Mouse (Mus musculus): ENCODE data around the gene Rpl23. TPM values are rescaled to one million over a fixed set of nuclear protein-coding genes. Genes with fewer than 3 reads are reported as not detected.

The Rpl23 gene
- polyA plus RNA-seq, 2 experiments from 2014 or later = 884 to 1,093 TPM

DNA sequence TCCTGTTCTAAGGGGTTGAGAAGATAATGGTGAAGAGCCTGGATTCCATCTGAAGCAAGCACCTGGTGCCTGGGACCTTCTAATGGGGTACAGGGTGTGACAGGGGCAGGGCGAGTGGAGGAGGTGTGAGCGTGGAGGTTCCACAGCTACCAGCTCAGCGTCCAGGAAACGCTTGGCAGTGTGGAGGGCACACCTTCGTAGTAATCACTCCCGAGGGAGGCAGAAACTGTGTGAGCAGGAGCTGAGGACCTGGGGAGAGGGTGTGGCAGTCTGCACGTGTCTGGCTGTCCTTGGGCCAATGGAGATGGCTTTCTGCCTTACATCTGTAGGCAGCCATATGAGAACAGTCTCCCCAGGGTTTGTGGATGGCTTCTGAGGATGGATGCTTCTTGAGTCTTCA, 30.8 kb upstream of the Rpl23 start:
- ATAC-seq = no peak

DNA sequence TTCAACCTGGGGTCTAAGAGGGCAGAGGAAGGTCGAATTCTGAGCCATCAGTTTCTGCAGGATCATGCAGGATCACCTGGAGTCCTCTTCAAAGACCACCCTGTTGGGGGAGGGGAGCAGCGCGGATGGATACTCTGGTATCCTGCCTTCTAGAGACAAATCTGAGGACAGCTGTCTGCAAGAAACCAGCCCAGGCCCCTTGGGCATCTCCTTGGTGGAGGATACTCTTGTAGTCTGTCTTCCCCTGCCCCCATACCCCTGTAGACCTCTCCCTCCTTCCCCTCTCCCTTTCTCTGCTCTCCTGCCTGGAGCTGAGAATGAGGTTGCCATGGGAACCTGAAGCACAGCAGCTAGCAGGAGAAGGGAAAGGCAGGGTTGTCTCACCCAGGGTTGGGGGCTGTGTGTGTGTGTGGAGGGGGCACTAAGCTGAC, 30.3 kb upstream of the Rpl23 start:
- ATAC-seq = no peak

DNA sequence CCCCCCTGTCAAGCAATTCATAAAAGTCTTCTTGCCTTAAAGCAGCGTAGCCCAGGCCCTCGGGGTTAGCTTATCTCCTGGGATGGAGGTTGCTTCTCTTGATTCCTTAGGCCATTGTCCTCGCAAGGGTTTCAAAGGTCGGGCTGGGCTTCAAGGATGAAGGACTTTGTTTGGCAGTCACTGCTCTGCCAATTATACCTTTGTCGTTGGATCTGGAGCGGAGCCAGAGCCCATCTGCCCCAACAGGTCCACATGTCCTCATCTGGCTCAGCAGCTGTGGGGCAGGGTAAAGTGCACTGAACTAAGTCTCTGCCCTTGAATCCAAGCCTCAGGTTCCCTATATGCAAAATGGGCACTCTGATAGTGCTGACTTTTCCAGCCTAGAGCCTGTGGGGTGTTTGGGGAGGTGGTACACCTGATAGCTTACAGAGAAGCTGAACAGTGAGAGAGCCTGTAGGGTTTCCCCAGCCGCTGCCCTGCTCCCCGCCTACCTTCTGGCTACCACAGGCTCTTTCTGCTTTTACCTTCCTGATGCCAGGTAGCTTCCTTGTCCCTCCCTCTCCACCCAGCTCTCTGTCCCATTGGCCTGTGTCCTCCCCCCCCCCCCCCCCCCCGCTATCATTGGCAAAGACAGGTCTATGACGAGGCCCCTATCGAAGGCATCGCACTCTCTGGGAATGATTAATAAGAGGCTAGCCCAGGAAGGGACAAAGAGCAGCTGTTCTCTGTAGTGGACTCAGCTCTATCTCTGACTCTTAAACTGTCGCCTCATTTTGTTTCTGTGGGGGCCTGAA, 29.5 kb upstream of the Rpl23 start:
- no peak for ATAC-seq

DNA sequence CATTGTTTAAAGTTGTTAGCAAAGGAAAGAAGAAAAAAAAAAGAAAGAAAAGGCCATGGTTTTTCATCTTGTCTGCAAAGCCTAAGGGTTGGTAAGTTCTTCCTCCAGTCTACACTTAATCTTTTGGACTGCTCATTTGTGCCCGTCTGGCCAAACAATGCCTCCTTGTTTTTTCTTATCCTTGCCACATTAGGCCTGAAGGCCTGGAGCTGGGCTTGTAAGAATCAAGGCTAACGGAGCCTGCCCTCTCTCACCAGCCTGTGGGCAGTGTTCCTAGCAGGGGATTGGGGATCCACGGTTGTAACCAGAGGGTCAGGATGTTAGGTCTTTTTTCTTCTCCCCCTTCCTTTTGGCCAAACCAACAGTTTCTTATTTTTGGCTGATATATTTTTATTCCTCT, 28.7 kb upstream of the Rpl23 start:
- ATAC-seq = no peak

DNA sequence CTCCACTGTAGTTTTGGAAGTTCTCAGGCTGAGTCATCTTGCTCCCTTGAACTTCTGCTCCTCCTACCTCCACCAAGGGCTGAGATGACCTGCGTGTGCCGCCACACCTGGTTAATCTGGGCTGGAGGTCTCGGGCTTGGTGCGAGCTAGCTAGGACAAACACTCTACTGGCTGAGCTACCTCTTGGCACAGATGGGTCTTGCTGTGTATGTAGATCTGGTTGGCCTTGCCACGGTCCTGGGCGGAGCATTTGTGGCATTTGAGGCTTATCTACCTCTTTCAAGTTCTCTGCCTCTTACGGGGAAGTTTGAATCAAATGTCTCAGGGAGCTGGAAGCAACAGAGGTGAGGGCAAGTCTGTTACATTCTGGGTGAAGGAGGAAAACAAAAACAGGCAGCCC, 28.1 kb upstream of the Rpl23 start:
- peak; percentile 62 for ATAC-seq

DNA sequence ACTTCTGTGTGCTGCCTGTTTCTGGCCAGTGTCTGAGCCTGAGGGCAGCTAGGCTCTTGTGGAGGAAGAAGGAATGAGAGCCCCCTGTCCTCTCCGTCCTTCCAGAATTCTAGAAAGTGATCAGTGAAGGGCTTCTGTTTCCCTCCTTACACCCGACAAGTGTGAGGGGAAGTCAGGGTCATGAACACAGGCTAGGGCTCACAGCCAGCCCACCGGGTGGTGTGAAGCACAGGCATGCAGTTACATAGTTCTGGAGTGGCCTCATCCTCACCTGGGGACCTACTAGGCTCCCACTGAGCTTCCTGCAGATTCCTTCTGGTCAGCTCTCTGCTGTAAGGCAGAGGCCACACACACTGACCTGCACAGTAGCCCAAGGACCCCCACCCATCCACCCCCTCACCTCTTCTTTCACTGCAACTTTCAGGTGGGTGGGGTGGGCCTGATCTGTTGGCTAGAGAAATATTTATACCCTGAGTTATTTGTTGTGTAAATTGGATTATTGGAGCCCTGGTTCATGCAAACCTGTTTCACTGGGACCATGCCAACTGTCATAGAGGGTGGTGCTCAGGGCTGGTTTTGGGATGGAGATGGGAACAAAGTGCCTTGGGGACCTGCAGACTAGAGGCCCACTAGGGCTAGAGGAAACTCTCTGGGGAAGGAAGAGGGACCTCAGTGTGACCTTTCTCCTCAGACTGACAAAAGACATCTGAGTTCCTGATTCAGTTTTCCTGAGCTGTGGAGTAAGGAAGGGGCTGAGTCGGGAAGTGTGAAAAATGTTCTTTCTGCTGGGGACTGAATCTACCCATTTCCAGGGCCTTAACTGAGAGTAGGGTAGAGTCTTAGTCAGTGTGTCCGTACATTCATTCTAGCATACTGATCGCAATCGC, 27.2 kb upstream of the Rpl23 start:
- ATAC-seq = no peak

DNA sequence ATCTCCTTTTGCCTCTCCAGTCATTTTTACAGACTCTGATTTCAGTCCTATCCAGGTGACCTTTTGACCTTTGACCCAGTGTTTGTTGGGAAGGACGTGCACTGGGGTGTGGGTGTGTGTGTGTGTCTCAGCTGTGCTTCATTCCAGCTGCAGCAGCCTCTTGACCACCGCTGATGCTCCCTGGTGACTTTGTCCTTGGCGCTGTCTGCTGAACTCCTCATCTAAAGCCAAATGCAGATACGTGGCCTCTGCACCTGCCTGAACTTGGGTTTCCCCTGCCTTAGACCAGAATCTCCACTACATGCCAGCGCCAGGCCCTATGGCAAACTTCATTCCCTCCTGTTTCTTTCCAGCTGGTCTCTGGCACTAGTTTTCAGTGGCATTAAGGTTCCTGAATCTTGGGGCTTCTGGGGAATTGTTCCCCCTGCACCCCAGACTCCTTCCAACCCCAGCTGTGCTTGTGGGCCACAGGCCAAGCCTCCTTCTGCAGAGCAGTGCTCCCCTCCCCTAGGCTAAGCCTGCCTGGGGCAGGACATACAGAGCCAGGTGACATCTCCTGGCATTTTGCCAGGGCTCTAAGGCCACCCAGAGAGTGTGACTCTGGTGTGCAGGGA, 26.5 kb upstream of the Rpl23 start:
- no peak for ATAC-seq

DNA sequence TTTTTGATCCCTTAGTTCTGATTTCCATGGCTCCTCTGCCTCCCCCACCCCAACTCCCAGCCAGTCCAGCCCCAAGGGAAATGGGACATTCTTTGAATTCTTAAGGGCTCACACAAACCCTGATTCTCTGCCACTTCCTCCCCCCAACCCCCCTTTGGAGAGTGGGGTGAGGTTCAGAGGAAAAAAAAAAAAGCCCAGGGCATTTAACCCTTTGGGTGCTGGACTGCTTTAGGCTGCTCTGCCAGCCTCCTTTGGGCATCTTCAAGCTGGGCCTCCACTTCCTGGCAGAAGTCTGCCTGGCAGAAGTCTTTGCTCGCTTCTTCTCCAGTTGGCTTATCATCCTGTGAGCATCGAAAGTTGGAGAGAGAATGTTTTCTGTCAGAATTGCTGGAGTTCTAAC, 25.9 kb upstream of the Rpl23 start:
- peak; percentile 18 for ATAC-seq

DNA sequence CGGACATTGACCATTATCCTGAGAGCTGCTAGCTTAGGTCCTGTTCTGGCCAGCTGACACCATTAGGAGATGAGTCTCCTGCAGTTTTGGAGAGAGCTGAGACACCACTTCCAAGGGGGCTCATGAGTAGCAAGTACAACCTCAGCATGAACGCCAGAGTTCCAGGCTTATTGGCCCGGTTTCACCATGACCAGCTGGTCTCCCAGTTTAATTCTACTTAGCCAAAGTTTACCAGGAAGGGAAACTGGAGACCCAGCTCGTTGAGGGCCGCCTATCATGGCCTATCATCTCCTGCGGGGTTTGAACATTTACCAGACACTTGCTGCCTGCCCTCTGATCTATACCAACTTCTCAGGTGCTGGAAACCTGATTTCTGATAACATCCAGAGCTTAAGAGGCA, 25.4 kb upstream of the Rpl23 start:
- ATAC-seq = peak; percentile 13

DNA sequence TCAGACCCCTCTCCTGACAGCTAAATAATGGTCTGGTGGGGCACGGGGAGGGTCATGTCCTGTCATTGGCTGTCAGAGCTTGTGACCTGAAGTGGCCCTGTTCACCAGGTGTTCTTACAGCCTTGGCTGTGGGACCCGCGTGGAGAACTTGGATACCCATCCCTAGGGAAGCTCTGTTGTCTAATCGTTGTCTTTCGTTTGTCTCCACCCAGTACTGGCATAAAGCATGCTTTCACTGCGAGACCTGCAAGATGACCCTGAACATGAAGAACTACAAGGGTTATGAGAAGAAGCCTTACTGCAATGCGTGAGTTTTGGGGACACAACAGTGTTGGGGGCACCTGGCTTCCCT, 24.4 kb upstream of the Rpl23 start:
- no peak for ATAC-seq

DNA sequence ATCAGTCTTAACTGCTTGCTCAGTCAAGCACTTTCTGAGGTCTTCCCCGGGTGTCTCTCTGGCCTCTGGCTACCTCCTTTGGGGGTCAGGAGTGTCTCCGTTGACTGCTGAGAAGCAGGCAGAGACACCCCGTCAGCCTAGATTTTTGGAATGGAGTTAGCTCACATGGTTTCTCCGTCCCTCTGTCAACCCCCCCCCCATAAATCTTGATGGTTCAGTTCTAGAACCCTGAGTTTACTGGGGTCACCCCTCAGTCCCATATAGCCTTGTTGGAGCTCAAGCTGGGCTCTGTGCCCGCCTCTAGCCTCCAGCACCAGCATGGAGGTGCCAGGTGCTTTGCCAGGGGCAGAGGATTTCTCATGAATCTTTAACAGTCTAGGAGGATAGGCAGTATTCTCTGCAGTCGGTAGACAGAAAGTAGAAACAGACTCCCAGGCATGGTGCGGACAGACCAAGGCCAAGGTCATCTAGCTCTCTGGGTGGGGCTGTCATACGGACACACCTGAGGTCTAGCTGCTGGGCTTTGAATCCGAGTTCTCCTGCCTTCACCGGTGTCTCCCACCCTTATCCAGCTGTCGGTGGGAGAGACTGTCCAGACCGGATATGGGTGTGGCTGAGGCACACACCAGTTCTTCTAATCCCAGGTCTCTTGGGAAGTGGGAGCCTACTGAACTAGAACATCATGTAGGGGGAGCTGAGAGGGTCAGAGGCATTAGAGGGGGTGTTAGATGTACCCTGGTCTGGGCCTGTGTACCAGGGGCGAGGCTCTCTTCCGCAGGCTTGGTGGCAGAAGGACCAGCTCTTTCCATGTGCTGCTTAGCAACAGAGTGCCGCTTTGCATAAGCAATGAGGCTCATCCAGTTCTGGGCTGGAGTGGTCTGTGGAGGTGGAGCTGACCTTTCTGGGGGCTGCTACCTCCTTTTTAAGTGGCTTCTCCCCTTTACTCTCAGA, 23.7 kb upstream of the Rpl23 start:
- no peak for ATAC-seq

DNA sequence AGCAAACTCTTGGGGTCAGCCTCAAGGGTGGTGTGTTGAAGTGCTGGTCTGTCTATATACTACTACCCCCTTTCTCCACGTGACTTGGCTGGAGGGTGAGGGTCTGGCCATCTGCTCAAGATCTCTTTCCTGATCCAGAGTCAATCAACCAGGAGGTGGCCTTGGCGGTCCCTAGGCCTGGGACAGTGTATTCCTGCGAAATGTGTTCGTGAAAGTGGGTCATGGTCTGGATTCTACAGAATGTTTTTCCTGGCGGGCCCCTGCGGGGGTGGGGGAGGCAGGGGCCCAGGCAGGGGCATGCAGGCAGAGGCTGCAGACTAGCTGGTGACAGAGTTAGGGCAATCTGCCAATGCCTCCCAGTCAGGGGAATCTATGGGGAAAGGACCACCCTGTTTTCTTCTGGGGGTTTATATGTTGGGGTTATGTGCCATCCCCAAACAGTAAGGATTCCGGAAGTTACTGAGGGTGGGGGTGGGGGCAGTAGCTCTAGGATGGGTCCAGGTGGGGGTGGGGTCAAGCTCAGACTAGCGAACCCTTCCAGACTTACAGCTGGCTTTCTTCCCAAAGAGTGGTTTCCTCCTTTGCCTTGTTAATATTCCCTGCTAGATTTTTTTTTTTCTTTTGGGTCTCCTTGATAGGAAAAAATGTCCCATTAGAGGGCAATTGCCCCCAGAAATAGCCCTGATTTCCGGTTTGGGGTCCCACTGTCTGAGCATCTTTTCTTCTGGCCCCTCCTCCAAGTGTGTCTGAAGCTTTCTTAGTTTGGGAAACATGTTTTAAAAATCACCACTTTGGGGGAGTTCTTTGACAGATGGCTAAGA, 22.8 kb upstream of the Rpl23 start:
- no peak for ATAC-seq

DNA sequence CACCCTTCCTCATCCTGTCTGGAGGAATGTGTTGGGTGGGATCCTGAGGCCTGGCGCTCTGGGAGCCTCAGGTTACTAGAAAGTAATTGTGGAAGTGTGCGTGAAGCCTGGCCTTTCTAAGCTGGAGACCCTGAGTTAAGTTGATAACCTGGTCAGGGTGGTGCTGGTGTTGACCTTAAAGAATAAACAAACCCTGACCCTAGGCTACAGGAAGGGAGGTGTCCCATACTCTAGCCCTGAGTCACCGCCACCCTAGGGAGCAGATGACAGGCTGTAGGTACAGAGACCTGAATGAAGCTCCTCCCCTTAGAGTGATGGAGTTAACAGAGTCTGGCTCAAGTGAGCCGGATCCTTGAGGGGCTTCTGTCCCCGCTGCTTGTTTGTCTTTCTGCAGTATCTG, 21.6 kb upstream of the Rpl23 start:
- ATAC-seq = no peak

DNA sequence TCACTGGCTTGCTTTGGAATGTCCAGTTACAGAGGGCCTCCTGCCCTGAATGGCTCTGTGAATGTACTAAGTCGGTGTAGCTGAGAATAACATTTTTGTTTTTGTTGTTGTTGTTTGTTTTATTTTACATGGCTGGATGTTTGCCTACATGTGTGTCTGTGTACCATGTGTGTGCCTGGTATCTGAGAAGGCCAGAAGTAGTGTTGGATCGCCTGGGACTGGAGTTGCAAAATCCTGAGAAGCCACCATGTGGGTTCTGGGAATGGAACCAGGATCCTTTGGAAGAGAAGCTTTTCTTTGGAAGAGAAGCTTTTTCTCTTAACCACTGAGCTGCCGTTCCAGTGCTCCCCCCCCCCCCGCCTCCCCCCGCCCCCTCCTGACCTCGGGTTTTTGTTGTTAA, 20.3 kb upstream of the Rpl23 start:
- ATAC-seq = no peak

DNA sequence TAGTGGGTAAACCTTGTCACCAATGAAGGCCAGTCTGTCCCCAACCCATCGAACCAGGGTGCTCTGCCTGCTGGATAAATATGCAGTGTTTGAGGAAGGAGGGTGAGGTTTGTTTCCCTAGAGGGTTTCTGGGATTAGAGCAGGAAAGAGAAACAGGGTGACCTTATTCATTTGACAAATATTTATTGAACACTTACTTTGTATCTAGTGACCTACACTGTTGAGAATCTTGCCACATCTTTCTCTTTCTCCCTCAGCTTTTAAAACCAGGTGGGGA, 19.9 kb upstream of the Rpl23 start:
- no peak for ATAC-seq

DNA sequence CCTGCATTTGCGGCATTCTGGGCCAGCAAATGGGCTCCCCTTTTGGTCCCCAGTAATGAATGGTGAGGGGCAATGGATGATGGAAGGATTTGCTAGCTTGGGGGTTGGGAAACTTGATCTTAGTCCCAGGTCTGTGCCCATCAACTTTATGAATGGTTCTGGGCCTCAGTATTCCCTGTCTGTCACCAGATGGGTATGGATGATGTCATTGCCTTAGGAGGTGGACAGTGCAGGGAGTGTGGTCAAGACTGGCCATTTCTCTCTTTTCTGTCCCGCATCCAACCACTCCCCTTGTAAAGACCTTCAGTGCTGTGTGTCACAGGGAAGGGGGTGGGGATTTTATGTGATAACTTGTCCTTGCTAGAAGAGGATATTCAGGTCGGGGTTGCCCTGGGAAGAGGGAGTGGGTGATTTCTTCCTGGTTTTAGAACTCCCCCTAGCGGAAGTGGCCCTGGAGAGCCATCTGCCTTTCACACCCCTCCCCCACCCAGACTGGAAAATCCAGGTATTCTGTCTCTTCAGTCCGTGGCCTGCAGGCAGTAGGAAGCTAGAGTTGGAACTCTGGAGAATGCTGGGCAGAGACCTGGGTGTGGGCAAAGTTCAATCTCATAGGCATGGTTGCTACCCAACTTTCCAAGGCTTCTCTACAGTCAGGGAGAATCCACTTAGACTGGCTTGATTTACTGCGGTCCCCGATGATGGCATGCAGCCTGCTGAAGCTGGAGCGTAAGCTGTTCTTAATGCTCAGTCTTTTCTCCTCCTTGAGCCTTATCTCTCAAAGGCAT, 19.4 kb upstream of the Rpl23 start:
- ATAC-seq = no peak

DNA sequence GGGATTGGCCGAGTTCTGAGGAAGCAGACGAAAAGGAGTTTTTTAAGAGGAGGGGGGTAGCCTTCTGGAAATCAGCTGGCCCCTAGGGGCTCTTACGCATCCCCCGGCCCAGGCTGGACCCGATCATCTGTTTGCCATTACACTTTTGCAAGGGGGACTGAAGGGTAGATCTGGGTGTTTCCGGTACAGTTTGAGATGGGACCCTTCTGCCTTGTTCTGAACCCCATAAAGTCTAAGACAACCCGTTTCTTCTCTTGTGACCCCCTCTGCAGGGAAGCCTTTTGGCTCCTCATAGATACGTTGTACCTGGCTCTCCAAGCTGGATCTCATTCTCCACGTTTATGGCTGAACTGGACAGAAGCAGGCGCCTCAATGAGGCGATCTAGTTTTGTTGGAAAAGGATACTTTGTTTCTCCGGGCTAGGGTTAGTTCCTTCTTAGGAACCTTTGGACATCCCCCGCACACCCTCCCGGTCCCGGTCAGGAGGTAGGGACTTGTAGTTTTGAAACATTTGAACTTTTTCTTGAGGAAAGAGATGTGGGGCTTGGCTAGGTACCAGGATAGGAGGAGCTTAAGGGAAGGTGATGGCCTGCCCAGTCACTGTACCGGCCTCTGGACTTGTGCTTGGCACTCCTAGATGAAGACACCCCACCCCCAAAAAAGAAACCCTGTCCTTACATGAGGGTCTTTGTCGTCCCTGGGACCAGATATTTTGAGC, 18.6 kb upstream of the Rpl23 start:
- ATAC-seq = no peak

DNA sequence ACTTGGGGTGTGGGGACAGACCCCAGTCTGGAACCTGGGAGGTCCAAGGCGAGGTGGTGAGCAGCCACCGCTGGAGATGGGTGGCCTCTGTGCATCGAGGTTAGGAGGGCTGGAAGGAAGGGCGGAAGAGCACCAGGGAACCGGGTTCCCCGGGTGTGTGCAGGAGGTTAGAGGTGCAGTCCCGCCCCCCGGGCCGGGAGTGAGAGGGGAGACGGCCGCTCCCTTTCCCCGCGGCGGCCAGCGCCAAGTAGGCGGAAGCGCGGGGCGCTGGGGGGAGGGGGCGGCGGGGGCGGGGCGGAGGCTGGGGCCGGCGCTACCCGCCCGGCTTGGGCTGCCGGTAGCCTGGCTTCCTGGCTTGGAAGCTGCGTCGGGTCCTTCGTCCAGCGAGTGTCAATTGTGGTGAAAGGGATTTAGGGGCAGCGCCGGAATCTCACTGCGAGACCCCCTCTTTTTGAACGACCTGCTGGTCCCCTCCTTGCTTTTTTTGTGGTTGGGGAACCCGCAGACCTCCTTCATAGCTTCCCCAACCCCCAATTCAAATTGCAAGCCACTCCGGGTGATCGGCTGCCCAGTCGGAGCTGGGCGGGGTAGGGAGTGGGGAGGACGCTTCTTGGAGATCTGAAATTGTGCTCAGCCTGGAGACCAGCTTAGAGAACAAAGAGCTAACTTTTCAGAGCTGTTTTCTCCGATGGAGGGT, 17.9 kb upstream of the Rpl23 start:
- peak; percentile 48 for ATAC-seq

DNA sequence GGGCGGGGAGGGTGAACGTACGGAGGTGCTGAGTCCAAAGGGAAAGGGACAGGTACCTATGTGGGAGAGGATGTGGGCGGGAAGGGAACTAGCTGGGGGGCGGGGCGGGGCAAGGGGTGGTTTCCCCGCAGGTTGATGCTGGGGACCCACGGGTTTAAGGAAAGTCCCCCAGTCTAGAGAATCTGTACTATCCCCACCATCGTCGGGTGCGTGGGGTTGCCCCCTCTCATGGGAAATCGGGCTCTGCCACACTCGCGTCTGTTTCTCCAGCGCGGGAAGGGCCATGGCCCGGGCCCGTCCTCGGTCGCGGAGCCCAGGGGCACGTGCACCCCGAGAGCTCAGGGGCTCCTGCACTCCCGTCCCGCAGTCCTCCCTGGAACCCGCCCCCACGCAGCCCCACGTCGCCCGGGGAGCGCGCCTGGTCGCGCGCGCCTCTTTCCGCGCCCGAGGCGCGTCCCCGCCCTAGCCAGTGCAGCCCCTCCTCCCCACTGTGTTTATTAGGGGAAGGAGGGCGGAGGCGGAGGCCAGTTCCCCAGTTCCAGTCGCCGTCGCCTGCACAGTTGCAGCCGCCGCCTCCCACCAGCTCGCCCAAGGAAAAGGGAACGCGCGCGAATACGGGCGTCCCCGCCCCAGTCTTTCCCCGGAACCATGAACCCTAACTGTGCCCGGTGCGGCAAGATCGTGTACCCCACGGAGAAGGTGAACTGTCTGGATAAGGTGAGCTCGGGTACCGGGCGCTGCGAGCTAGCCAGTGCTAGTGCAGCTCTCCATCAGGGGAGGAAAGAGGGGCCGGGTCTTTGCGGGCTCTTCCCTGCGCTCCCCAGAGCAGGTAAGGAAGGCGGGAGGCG, 17.1 kb upstream of the Rpl23 start:
- ATAC-seq = peak; percentile 72

Data from CD4-positive, CD25-positive, alpha-beta regulatory T cell, adult 4 months (primary cell).